ENCODE assay signal across 27 mouse cellular contexts in the genomic region with DNA sequence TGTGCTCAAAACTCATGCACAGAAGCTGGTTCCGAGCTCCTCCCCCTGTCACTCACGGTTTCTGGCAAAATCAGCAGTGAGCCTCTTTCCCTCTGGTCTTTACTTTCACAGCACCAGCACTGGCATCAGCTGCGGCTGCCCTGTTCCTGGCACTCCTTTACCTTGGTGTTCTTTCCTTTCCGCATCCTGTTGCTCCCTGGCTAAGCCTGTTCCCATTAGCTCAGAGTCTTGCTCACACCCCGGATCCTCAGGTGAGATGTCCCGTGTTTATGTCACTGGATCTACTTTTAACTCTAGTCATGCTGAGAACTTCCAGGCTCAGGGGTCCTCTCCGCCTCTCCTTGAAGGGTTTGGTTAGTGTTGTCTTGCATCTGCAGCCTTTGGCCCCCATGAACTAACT. TPM values are rescaled to one million over a fixed set of nuclear protein-coding genes. Genes with fewer than 3 reads are reported as not detected.
DNase-seq lines count a peak whose midpoint lies in the region; ATAC-seq lines count a peak whose summit lies in the region.
"Had no signal": no experiment of that assay in that cellular context is flagged by ENCODE, and none has a peak within 500 bp of the region (broad histone marks: within the 10 kb centered on the region; RNA-seq: fewer than 3 reads in every experiment).

No protein-coding gene starts in this region.

- no peak for ATAC-seq in neural tube, embryonic 15.5 days (ENCODE audit: low FRiP score)
- ATAC-seq: activated CD4-positive, CD25-positive, alpha-beta regulatory T cell, adult 4 months; CD4-positive, CD25-positive, alpha-beta regulatory T cell, adult 4 months; forebrain, embryonic 13.5 days; forebrain, embryonic 15.5 days; Patski had no signal

- no peak overlapping the region for H3K4me2 ChIP-seq in neural tube, embryonic 15.5 days
- H3K4me2 ChIP-seq: embryonic facial prominence, embryonic 12.5 days; forebrain, embryonic 15.5 days had no signal

- peaks cover 55% of the 10 kb centered on the region for H3K36me3 ChIP-seq in heart, embryonic 10.5 days
- no peaks in the 10 kb centered on the region for H3K36me3 ChIP-seq in neural tube, embryonic 15.5 days
- H3K36me3 ChIP-seq: G1E had no signal

- intact Hi-C loops in heart, postnatal 14 days (cut with DNase I) = no loop called here

- 77% methylated on average over 7 of the region's 7 CpGs for WGBS in heart, embryonic 10.5 days
- WGBS in neural tube, embryonic 15.5 days = 87% methylated on average over 7 of the region's 7 CpGs

- DNase-seq in adrenal gland, adult (ENCODE audit: inconsistent age in 2 of 2, low spot score in 1 of 2) = peak; percentile 15 to 44
- DNase-seq in adrenal gland, postnatal 25 days = no peak
- peak; percentile 68 for DNase-seq in heart, embryonic 10.5 days (ENCODE audit: low spot score)
- DNase-seq in heart, postnatal 14 days = no peak
- DNase-seq in kidney, adult 18-20 months = peak; percentile 1
- DNase-seq in kidney, postnatal 14 days = no peak
- DNase-seq in neural tube, embryonic 10.5 days (ENCODE audit: extremely low spot score, low spot score) = peak; percentile 5
- DNase-seq: adrenal gland, adult 2 months; adrenal gland, postnatal 36 days; B cell, adult 2 months; cerebellum, adult 11-12 months; cerebellum, adult 2 months; cerebellum, adult 9-10 months; cerebellum, postnatal 10 days; cerebellum, postnatal 25 days had no signal

- no peaks in the 10 kb centered on the region for H3K27me3 ChIP-seq in heart, embryonic 10.5 days (ENCODE audit: insufficient read depth, poor library complexity, severe bottlenecking)
- no peaks in the 10 kb centered on the region for H3K27me3 ChIP-seq in neural tube, embryonic 15.5 days (replicated peaks)
- H3K27me3 ChIP-seq: CH12.LX; embryonic facial prominence, embryonic 12.5 days; forebrain, embryonic 13.5 days; forebrain, embryonic 15.5 days; Patski had no signal

- H3K9me3 ChIP-seq in heart, embryonic 10.5 days = no peaks in the 10 kb centered on the region
- no peaks in the 10 kb centered on the region for H3K9me3 ChIP-seq in neural tube, embryonic 15.5 days (replicated peaks)
- H3K9me3 ChIP-seq: embryonic facial prominence, embryonic 10.5 days; embryonic facial prominence, embryonic 12.5 days; forebrain, embryonic 13.5 days; forebrain, embryonic 15.5 days; G1E had no signal

- no peak overlapping the region for H3K27ac ChIP-seq in heart, embryonic 10.5 days
- H3K27ac ChIP-seq in neural tube, embryonic 15.5 days (replicated peaks) = no peak overlapping the region
- H3K27ac ChIP-seq: embryonic facial prominence, embryonic 10.5 days; embryonic facial prominence, embryonic 12.5 days; forebrain, embryonic 13.5 days; forebrain, embryonic 15.5 days had no signal

- H3K4me3 ChIP-seq in heart, embryonic 10.5 days = no peak overlapping the region
- H3K4me3 ChIP-seq in neural tube, embryonic 15.5 days (replicated peaks) = no peak overlapping the region
- H3K4me3 ChIP-seq: embryonic facial prominence, embryonic 10.5 days; embryonic facial prominence, embryonic 12.5 days; forebrain, embryonic 13.5 days; forebrain, embryonic 15.5 days had no signal

- H3K9ac ChIP-seq in neural tube, embryonic 15.5 days (replicated peaks) = no peak overlapping the region
- H3K9ac ChIP-seq: embryonic facial prominence, embryonic 12.5 days; forebrain, embryonic 13.5 days; forebrain, embryonic 15.5 days had no signal

- peaks cover 39% of the 10 kb centered on the region for H3K4me1 ChIP-seq in heart, embryonic 10.5 days
- peaks cover 35% of the 10 kb centered on the region for H3K4me1 ChIP-seq in neural tube, embryonic 15.5 days

RNA-seq across cellular contexts. Expression of gene Tmem176a, which starts 3.2 kb away (rescaled TPM):
- total RNA-seq in adrenal gland, postnatal 25 days (2021) = 210 and 286 TPM in 2 replicates
- polyA plus RNA-seq in heart, embryonic 10.5 days (2016; fragmentation: Nextera tagmentation; extraction: Ambion mirVana) = 65.3 and 84.3 TPM in 2 replicates
- total RNA-seq in heart, postnatal 14 days (2021) = 10 to 100 TPM; 18.7 to 23.8 TPM
- polyA plus RNA-seq in neural tube, embryonic 15.5 days (2015; fragmentation: Nextera tagmentation; extraction: Ambion mirVana) = 26.4 and 57.2 TPM in 2 replicates
- total RNA-seq: G1E had no signal
- polyA plus RNA-seq: G1E had no signal

RNA-seq across cellular contexts. Expression of gene Tmem176b, which starts 3.8 kb away (rescaled TPM):
- 498 and 582 TPM in 2 replicates for total RNA-seq in adrenal gland, postnatal 25 days (2021)
- 150 and 178 TPM in 2 replicates for polyA plus RNA-seq in heart, embryonic 10.5 days (2016; fragmentation: Nextera tagmentation; extraction: Ambion mirVana)
- total RNA-seq in heart, postnatal 14 days (2021) = 10 to 100 TPM; 62.5 to 63.9 TPM
- 133 and 182 TPM in 2 replicates for polyA plus RNA-seq in neural tube, embryonic 15.5 days (2015; fragmentation: Nextera tagmentation; extraction: Ambion mirVana)
- total RNA-seq: G1E had no signal
- polyA plus RNA-seq: G1E had no signal

RNA-seq across cellular contexts. Expression of gene Aoc1, which starts 35.2 kb away (rescaled TPM):
- not detected in 2 replicates for total RNA-seq in adrenal gland, postnatal 25 days (2021)
- polyA plus RNA-seq in heart, embryonic 10.5 days (2016; fragmentation: Nextera tagmentation; extraction: Ambion mirVana) = not detected in 2 replicates
- total RNA-seq in heart, postnatal 14 days (2021) = not detected
- polyA plus RNA-seq in neural tube, embryonic 15.5 days (2015; fragmentation: Nextera tagmentation; extraction: Ambion mirVana) = 0.73 TPM in 1 of 2 replicates, not detected in the other
- total RNA-seq: adrenal gland, adult 2 months; adrenal gland, postnatal 10 days; adrenal gland, postnatal 36 days had no signal
- polyA plus RNA-seq: activated CD4-positive, CD25-positive, alpha-beta regulatory T cell, adult 4 months; adrenal gland, adult 2 months; embryonic facial prominence, embryonic 12.5 days; forebrain, embryonic 11.5 days; forebrain, embryonic 13.5 days; forebrain, embryonic 15.5 days; G1E had no signal

Comparison
In these comparisons a context has a peak if more than half of its experiments do, and no peak if none do; other contexts are left out.
1. DNase-seq: peak in adrenal gland, adult (2 of 2), heart, embryonic 10.5 days (single experiment), kidney, adult 18-20 months (single experiment) and neural tube, embryonic 10.5 days (single experiment); none in adrenal gland, postnatal 25 days (single experiment), heart, postnatal 14 days (0 of 2) and kidney, postnatal 14 days (single experiment).